1 mouse cellular context compared by ENCODE assay signal in the genomic region with DNA sequence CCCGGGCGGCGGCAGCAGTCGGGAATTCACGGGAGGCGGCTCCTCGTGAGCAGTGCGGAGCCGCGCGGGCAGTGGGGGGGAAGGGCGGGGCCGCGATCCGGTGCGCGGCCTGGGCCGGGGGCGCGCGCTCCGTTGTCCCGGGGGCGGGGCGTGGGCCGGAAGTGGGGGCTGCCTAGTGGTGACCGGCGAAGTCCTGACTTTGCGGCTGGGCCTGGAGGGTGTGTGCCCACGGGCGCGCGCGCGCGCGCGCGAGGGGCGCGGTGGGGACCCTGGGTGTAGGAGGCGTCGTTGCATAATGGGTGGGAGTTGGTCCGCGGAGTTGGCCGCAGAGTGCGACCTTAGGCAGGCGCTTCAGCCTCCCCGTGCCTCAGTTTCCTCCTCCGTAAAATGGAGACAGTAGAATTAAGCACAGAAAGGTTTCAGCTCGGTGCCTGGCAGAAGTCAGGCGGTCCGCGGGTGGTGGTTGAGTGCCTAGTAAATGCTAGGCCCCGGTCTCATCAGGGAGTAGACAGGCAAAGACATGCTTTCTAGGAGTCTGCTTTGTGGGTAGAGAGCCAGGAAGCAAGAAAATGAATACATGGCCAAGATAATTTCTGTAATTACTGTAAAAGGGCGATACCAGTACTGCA.
TF ChIP-seq lines count a peak whose summit lies in the region.

No protein-coding gene starts in this region.

TF ChIP-seq in MEL, 35 proteins besides CTCF, POLR2A, EP300 and RAD21 (continued from another document):
- no peak for TF ChIP-seq UBTF (IDR thresholded peaks at IDR 0.05; ENCODE audit: borderline replicate concordance, insufficient read depth, low read depth, low read length)
TF ChIP-seq in MEL: peak in this region for 3.
